Mouse (Mus musculus) ES-E14 (cell line): ENCODE measurements at regions not wholly inside any gene's neighbourhood (a gene's known extent, or its start where the extent isn't known, plus 50 kb on each side); places are given as distances from the start of the nearest gene placed in this dataset.

Experiments
- HCFC1 ChIP-seq: IDR thresholded peaks from 2 replicates; pipeline ENCODE4 v1.6.1; 2012; ENCODE audit warnings: low read length, inconsistent platforms, borderline replicate concordance; ENCODE audit not compliant: insufficient read depth
- MAFK ChIP-seq: IDR thresholded peaks from 2 replicates; pipeline ENCODE4 v1.6.1; 2014; ENCODE audit warnings: mild to moderate bottlenecking, low read depth, low read length, inconsistent platforms; ENCODE audit not compliant: insufficient read depth
- ZC3H11A ChIP-seq: IDR thresholded peaks from 2 replicates; pipeline ENCODE4 v1.6.1; 2012; ENCODE audit warnings: low read depth, mild to moderate bottlenecking, inconsistent platforms, low read length, borderline replicate concordance
- ZNF384 ChIP-seq: IDR thresholded peaks from 2 replicates; pipeline ENCODE4 v1.6.1; 2012; ENCODE audit warnings: low read depth, low read length, inconsistent platforms

- TF ChIP-seq ZNF384 (no peak), MAFK (no peak), HCFC1 (no peak), ZC3H11A (no peak)
Measured at GRCm38 (mm10) chr9:30844079-30844563, 78.1 kb downstream of the Adamts15 start.
